Mouse (Mus musculus) mouse trophoblast stem cell (cell line): ENCODE results near the gene Olfr235.
"Not testable (repeated sequence)": the region's sequence is repeated elsewhere in the genome, so short reads cannot be mapped to it uniquely, and the experiment has no call there.

Experiments used
- in situ Hi-C, 2 experiments: fragments of 300-500 bp; cut with MseI, MboI; formaldehyde crosslinking; loops; 2 replicates in 1 of 2; 3 replicates in 1 of 2; pipeline ENCODE4 v1.15.1; 2025

Gene Olfr235

GRCm38 (mm10) chr19:12260732-12261131 lies at the start of gene Olfr235:
Olfr235 (plus strand) TSS chr19:12261032.
- in situ Hi-C loops = no loop called here

GRCm38 (mm10) chr19:12232496-12232895 lies 28.3 kb upstream of the Olfr235 start, which contains the start of gene Olfr1432:
Olfr1432 (minus strand) TSS chr19:12232596.
- in situ Hi-C loops = not testable (repeated sequence)

GRCm38 (mm10) chr19:12241559-12241958 lies 19.3 kb upstream of the Olfr235 start, which contains the start of gene Olfr262:
Olfr262 (minus strand) TSS chr19:12241659.
- in situ Hi-C loops = no loop called here

GRCm38 (mm10) chr19:12279554-12279953 lies 18.7 kb downstream of the Olfr235 start, which contains the start of gene Olfr1434:
Olfr1434 (plus strand) TSS chr19:12279854.
- in situ Hi-C loops = no loop called here

DNA sequence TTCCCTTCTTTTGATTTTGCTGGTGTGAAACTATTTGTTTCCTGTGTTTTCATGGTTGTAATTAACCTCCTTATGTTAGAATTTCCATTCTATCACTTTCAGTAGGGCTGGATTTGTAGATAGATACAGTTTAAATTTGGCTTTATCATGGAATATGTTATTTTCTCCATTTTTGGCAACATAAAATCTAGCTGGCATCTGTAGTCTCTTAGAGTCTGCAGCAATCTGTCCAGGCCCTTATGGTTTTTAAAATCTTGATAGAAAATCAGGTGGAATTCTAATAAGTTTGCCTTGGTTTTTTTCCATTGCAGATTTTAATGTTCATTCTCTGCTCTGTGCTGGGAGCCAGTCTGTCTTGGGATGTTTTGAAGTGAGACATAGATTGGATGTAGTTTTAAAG lies 32.1 kb downstream of the Olfr235 start:
- in situ Hi-C loops = no loop called here

DNA sequence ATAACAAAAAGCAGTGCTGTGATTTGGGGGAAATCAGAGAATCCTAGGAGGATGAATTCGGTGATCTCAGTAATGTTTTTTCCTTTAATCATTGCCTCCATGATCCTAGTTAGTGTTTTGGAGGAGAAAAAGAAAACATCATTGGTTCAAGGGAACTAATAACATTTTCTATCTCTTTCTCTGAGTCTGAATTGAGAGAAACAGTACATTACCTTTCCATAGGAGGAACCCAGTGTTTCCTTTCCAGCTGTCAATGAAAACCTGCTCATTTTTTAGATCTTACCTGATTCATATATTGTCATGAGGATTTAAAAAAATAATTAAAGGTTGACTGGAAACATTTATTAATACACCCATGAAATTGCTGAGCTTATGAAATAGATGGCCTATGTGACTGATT lies 38.2 kb downstream of the Olfr235 start, which contains the start of gene Olfr1436:
Gene Olfr1436, minus strand, starts transcription at position 101 of the 400 bp plus-strand sequence.
- in situ Hi-C loops = not testable (repeated sequence)
